Mouse (Mus musculus) olfactory bulb, adult 2 months (tissue): ENCODE data around the gene Ift122. TPM values are rescaled to one million over a fixed set of nuclear protein-coding genes. Genes with fewer than 3 reads are reported as not detected.

Experiments used
- H3K27ac ChIP-seq: fragments of 200-500 bp; 2 replicates; pipeline ENCODE4 v1.5.1; 2012; ENCODE audit warnings: low read depth, low read length; ENCODE audit not compliant: insufficient read depth
- H3K4me1 ChIP-seq: fragments of 200-500 bp; 2 replicates; pipeline ENCODE4 v1.6.1; 2012; ENCODE audit warnings: low read length; ENCODE audit not compliant: control insufficient read depth, insufficient read depth
- H3K4me3 ChIP-seq: fragments of 200-500 bp; 2 replicates; pipeline ENCODE4 v1.5.1; 2012; ENCODE audit warnings: mild to moderate bottlenecking, low read depth, low read length, moderate library complexity; ENCODE audit not compliant: insufficient read depth
- CTCF ChIP-seq: fragments of 200-500 bp; IDR thresholded peaks from 2 replicates; pipeline ENCODE4 v1.5.1; 2012; ENCODE audit warnings: low read depth, mild to moderate bottlenecking, low read length, moderate library complexity; ENCODE audit not compliant: insufficient read depth
- POLR2A ChIP-seq: fragments of 200-500 bp; IDR thresholded peaks from 2 replicates; pipeline ENCODE4 v1.6.1; 2012; ENCODE audit warnings: mild to moderate bottlenecking, low read depth, low read length, moderate library complexity; ENCODE audit not compliant: insufficient read depth
- WGBS: fragments of 180-500 bp; shearing (Covaris S2); methylation state at CpG from one replicate; pipeline ENCODE4 v1.1.7; 2018; 5-methylcytosine and 5-hydroxymethylcytosine counted together
- polyA plus RNA-seq: library from polyadenylated mRNA; stranded (reverse); fragments of >200 nt; gene quantifications from 2 replicates; pipeline ENCODE4 v1.2.4, GENCODE M21; 2012; ENCODE audit warnings: low replicate concordance; ENCODE audit not compliant: missing spikeins, insufficient read depth, insufficient read length

Ift122 gene
- polyA plus RNA-seq, 1 experiment: not detected

DNA sequence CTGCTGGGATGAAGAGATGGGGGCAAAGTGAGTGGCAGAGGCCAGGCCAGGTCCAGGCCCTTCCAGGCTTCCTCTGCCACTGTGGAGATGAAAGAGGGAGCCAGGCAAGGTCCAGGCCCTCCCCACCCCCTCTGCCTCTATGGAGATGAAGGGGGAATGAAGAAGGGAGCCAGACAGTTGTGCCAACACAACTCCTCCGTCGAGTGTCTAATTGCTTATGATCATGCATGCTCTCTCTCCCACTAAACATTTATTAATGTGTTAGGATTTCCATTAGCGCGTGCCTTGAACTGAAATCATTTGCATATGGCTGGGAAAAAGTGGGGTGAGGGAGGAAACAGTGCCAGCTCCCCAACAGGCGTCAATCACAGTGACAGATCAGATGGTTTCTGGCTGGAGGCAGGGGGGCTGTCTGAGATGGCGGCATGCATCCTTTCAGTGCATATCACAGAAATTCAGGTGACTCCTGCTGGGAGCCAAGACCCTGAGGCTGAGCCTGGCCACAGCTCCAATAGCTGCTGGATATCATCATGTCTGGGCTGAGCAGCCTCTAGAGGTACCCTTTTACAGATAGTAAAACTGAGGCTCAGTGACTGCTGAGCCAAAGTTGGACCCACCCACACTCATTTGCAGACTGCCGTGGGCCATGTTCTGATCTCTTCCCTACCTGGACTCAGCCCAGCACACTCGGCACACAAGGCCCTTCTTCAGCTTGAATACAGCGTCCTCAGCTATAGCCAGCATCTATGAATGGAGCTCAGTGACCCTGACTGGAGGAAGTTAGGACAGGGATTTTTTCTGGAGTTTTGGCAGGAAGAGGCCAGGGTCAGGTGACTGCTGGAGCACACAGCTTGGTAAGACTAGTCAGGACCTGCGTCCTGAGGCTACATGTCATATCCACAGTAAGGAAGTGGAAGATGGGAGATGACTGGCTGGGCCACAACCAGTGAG is 74.3 kb downstream of the Ift122 start:
- Histone ChIP-seq H3K4me1 (peaks cover 19% of the 10 kb centered on the region), H3K27ac (no peak overlapping the region), H3K4me3 (no peak overlapping the region)
- 64% methylated on average over 10 of the region's 10 CpGs for WGBS
- TF ChIP-seq POLR2A: no peak
- no peak for TF ChIP-seq CTCF

- Histone ChIP-seq H3K4me1 (peaks cover 19% of the 10 kb centered on the region), H3K27ac (no peak overlapping the region), H3K4me3 (no peak overlapping the region)
- TF ChIP-seq POLR2A (no peak), CTCF (no peak)
- WGBS: 83% methylated on average over 5 of the region's 5 CpGs
Observed at GRCm38 (mm10) chr6:115930018-115930417, 76.7 kb downstream of the Ift122 start.

DNA sequence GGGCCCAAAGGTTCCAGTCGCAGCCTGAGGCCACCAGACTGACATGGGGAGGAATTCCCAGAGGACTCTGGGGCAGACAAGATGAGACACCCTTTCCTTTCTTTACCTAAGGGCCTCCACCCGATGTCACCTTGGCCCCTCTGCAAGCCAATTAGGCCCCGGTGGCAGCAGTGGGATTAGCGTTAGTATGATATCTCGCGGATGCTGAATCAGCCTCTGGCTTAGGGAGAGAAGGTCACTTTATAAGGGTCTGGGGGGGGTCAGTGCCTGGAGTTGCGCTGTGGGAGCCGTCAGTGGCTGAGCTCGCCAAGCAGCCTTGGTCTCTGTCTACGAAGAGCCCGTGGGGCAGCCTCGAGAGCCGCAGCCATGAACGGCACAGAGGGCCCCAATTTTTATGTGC is 78.4 kb downstream of the Ift122 start, which contains the start of gene Rho:
Rho (plus strand) TSS at position 110 of the 400 bp plus-strand sequence.
- Histone ChIP-seq H3K27ac (no peak within 1 kb of the TSS), H3K4me1 (peaks cover 12% of the 10 kb centered on the region; the same call in 1 of the 2 replicates), H3K4me3 (no peak within 1 kb of the TSS)
- 88% methylated on average over 14 of the region's 14 CpGs for WGBS
- TF ChIP-seq CTCF: no peak
- no peak for TF ChIP-seq POLR2A

GRCm38 (mm10) chr6:115932391-115932790 is 79.1 kb downstream of the Ift122 start:
- H3K4me1 ChIP-seq: peaks cover 5% of the 10 kb centered on the region; the same call in 1 of the 2 replicates
- WGBS: 86% methylated on average over 3 of the region's 3 CpGs
- H3K27ac ChIP-seq: no peak overlapping the region
- no peak for TF ChIP-seq POLR2A
- TF ChIP-seq CTCF: no peak
- no peak overlapping the region for H3K4me3 ChIP-seq

- H3K27ac ChIP-seq: no peak overlapping the region
- WGBS: 78% methylated on average over 8 of the region's 8 CpGs
- no peaks in the 10 kb centered on the region for H3K4me1 ChIP-seq
- TF ChIP-seq CTCF (no peak), POLR2A (no peak)
- H3K4me3 ChIP-seq: no peak overlapping the region
Observed at GRCm38 (mm10) chr6:115935544-115935943, 82.3 kb downstream of the Ift122 start.

DNA sequence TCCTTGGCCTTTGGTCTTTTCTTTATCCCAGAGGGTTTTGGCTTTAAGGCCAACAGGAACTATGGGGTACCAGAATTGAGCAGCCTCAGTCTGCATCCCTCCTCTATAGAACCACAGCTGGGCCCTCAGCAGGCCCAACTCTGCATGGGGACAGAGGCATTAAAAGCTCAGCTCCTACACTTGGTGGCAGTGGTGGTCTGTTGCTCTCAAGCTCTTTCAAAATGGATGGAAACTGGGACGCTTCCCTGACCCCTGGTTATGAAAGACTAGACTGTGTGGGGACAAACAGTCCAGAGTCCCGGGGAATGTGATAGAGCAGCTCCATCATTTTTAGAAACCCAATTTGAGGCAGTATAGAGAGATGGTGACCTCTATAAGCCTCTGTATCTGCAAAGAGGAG is 84.7 kb downstream of the Ift122 start:
- H3K4me3 ChIP-seq: no peak overlapping the region
- WGBS: 92% methylated on average over 2 of the region's 2 CpGs
- H3K4me1 ChIP-seq: no peaks in the 10 kb centered on the region
- TF ChIP-seq POLR2A: no peak
- TF ChIP-seq CTCF: no peak
- no peak overlapping the region for H3K27ac ChIP-seq

GRCm38 (mm10) chr6:115938798-115939197 is 85.5 kb downstream of the Ift122 start:
- no peak overlapping the region for H3K4me3 ChIP-seq
- H3K27ac ChIP-seq: no peak overlapping the region
- WGBS: 71% methylated on average over 1 of the region's 1 CpGs
- no peaks in the 10 kb centered on the region for H3K4me1 ChIP-seq
- TF ChIP-seq CTCF: no peak

GRCm38 (mm10) chr6:115940603-115941002 is 87.3 kb downstream of the Ift122 start:
- TF ChIP-seq POLR2A: no peak
- no peak for TF ChIP-seq CTCF
- H3K4me1 ChIP-seq: no peaks in the 10 kb centered on the region
- WGBS: 29% methylated on average over 1 of the region's 1 CpGs
- H3K4me3 ChIP-seq: no peak overlapping the region
- no peak overlapping the region for H3K27ac ChIP-seq

DNA sequence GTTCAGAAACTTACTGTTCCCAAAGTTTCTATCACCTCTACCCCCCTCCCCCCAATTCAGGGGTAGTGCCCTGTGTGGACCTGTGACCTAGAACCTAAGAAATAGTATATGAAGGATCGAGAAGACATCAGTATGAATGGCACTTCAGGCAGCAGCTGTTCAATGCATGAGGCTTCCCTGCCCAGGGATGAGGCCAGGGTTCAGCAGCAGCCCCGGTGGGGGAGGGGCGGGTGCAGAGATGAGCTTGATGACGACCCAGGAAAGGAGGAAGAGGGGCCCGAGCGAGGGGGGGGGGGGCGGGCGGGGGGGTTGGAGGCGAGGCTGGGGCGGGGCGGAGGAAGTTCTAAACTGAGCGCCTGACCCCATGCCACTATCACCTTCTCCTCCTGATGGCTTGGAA is 87.9 kb downstream of the Ift122 start:
- Histone ChIP-seq H3K4me3 (no peak overlapping the region), H3K27ac (no peak overlapping the region), H3K4me1 (no peaks in the 10 kb centered on the region)
- TF ChIP-seq CTCF (no peak), POLR2A (no peak)
- WGBS: 29% methylated on average over 8 of the region's 12 CpGs
